Mouse (Mus musculus) CH12.LX (cell line): Measurements from ENCODE around the gene Anapc10. TPM values are rescaled to one million over a fixed set of nuclear protein-coding genes. Genes with fewer than 3 reads are reported as not detected.
"Not testable (repeated sequence)": the region's sequence is repeated elsewhere in the genome, so short reads cannot be mapped to it uniquely, and the experiment has no call there.

Experiments used
- DNase-seq: peaks from one replicate; pipeline ENCODE4 v3.0.0-alpha.2; 2013; ENCODE audit errors: extremely low read depth
- H3K27ac ChIP-seq: 2 replicates; pipeline ENCODE4 v1.5.1; 2012; ENCODE audit warnings: low read depth, mild to moderate bottlenecking, control low read depth, moderate library complexity; ENCODE audit not compliant: insufficient read depth
- H3K27me3 ChIP-seq: replicated peaks from 2 replicates; pipeline ENCODE3; 2012; ENCODE audit warnings: inconsistent platforms
- H3K36me3 ChIP-seq, 2 experiments: replicated peaks in 1 of 2; 2 replicates each; pipeline versions ENCODE3 to v1.6.1; 2012; ENCODE audit warnings: inconsistent platforms in 1 of 2, low read length in 1 of 2, mild to moderate bottlenecking in 1 of 2, mixed read lengths in 1 of 2, moderate library complexity in 1 of 2; ENCODE audit not compliant: control insufficient read depth in 1 of 2, insufficient read depth in 1 of 2
- H3K4me1 ChIP-seq, 2 experiments: 2 replicates each; pipeline ENCODE4 v1.6.1; 2012; ENCODE audit warnings: inconsistent platforms in 1 of 2, moderate library complexity in 1 of 2; ENCODE audit not compliant: insufficient read depth in 2 of 2, control insufficient read depth in 1 of 2
- H3K4me2 ChIP-seq: 2 replicates; pipeline ENCODE4 v1.6.1; 2012; ENCODE audit warnings: low read depth, mild to moderate bottlenecking, control low read depth; ENCODE audit not compliant: poor library complexity, insufficient read depth, severe bottlenecking
- H3K4me3 ChIP-seq, 3 experiments: fragments of 150-350 bp in 1 of 3; sonication (generic) in 1 of 3; replicated peaks in 1 of 3; 2 replicates each; pipeline versions ENCODE3 to v1.5.1; 2011 to 2012; ENCODE audit warnings: low read depth in 2 of 3, low read length in 2 of 3, mild to moderate bottlenecking in 2 of 3, moderate library complexity in 2 of 3, control low read depth in 1 of 3, improper control_type of control experiment in 1 of 3, inconsistent platforms in 1 of 3, mixed read lengths in 1 of 3; ENCODE audit not compliant: poor library complexity in 1 of 3
- H3K79me2 ChIP-seq: replicated peaks from 2 replicates; pipeline ENCODE4 v1.6.1; 2012; ENCODE audit warnings: mild to moderate bottlenecking, moderate library complexity; ENCODE audit not compliant: control insufficient read depth, poor library complexity, insufficient read depth, severe bottlenecking; ENCODE audit errors: extremely low read depth
- H3K9ac ChIP-seq: 2 replicates; pipeline ENCODE4 v1.6.1; 2012; ENCODE audit warnings: low read depth, mild to moderate bottlenecking, control low read depth, moderate library complexity; ENCODE audit not compliant: insufficient read depth
- H3K9me3 ChIP-seq: replicated peaks from 2 replicates; pipeline ENCODE3; 2012; ENCODE audit warnings: low read length, inconsistent platforms, mixed read lengths
- BHLHE40 ChIP-seq: IDR thresholded peaks from 2 replicates; pipeline ENCODE4 v1.6.1; 2011; ENCODE audit warnings: mild to moderate bottlenecking, low read depth, low read length, improper control_type of control experiment
- CHD1 ChIP-seq: IDR thresholded peaks from 2 replicates; pipeline ENCODE4 v1.6.1; 2012; ENCODE audit warnings: low read depth, low read length, improper control_type of control experiment, inconsistent platforms
- CHD2 ChIP-seq: IDR thresholded peaks from 2 replicates; pipeline ENCODE4 v1.6.1; 2011; ENCODE audit warnings: low read length, improper control_type of control experiment
- E2F4 ChIP-seq: IDR thresholded peaks from 2 replicates; pipeline ENCODE4 v1.6.1; 2011; ENCODE audit warnings: low read depth, low read length, improper control_type of control experiment; ENCODE audit not compliant: insufficient replicate concordance
- ETS1 ChIP-seq: conservative IDR thresholded peaks from 2 replicates; pipeline ENCODE4 v1.6.1; 2012; ENCODE audit warnings: low read depth, mild to moderate bottlenecking, inconsistent platforms, low read length, improper control_type of control experiment, moderate library complexity
- GABPA ChIP-seq: IDR thresholded peaks from 2 replicates; pipeline ENCODE4 v1.6.1; 2012; ENCODE audit warnings: low read depth, low read length, improper control_type of control experiment, inconsistent platforms; ENCODE audit not compliant: insufficient replicate concordance
- IRF4 ChIP-seq: IDR thresholded peaks from 2 replicates; pipeline ENCODE4 v1.6.1; 2014; ENCODE audit warnings: low read depth, mild to moderate bottlenecking, inconsistent platforms, low read length, improper control_type of control experiment
- JUN ChIP-seq: IDR thresholded peaks from 2 replicates; pipeline ENCODE4 v1.6.1; 2011; ENCODE audit warnings: low read depth, mild to moderate bottlenecking, low read length, improper control_type of control experiment, moderate library complexity; ENCODE audit not compliant: insufficient read depth
- JUND ChIP-seq: conservative IDR thresholded peaks from 2 replicates; pipeline ENCODE4 v1.6.1; 2011; ENCODE audit warnings: low read depth, low read length, improper control_type of control experiment
- KAT2A ChIP-seq: IDR thresholded peaks from 2 replicates; pipeline ENCODE4 v1.6.1; 2012; ENCODE audit warnings: low read length, improper control_type of control experiment, inconsistent platforms; ENCODE audit not compliant: insufficient replicate concordance
- MAX ChIP-seq: IDR thresholded peaks from 2 replicates; pipeline ENCODE4 v1.6.1; 2011; ENCODE audit warnings: low read length, improper control_type of control experiment
- MAZ ChIP-seq: IDR thresholded peaks from 2 replicates; pipeline ENCODE4 v1.6.1; 2012; ENCODE audit warnings: low read depth, mild to moderate bottlenecking, inconsistent platforms, low read length, improper control_type of control experiment, moderate library complexity
- MEF2A ChIP-seq: IDR thresholded peaks from 2 replicates; pipeline ENCODE4 v1.6.1; 2014; ENCODE audit warnings: low read depth, mild to moderate bottlenecking, inconsistent platforms, low read length, improper control_type of control experiment, borderline replicate concordance
- NELFE ChIP-seq: IDR thresholded peaks from 2 replicates; pipeline ENCODE4 v1.6.1; 2011; ENCODE audit warnings: low read depth, low read length, improper control_type of control experiment
- NRF1 ChIP-seq: IDR thresholded peaks from 2 replicates; pipeline ENCODE4 v1.6.1; 2014; ENCODE audit warnings: low read depth, mild to moderate bottlenecking, inconsistent platforms, low read length, improper control_type of control experiment, moderate library complexity
- PAX5 ChIP-seq: IDR thresholded peaks from 2 replicates; pipeline ENCODE4 v1.6.1; 2012; ENCODE audit warnings: low read length, inconsistent platforms, mixed read lengths
- POLR2A ChIP-seq: IDR thresholded peaks from 2 replicates; pipeline ENCODE4 v1.6.1; 2011; ENCODE audit warnings: low read depth, mild to moderate bottlenecking, improper control_type of control experiment, low read length
- RAD21 ChIP-seq: IDR thresholded peaks from 2 replicates; pipeline ENCODE4 v1.6.1; 2011; ENCODE audit warnings: low read depth, mild to moderate bottlenecking, low read length, improper control_type of control experiment, moderate library complexity
- SIN3A ChIP-seq: IDR thresholded peaks from 2 replicates; pipeline ENCODE4 v1.6.1; 2012; ENCODE audit warnings: low read length, improper control_type of control experiment, inconsistent platforms
- SMC3 ChIP-seq: IDR thresholded peaks from 2 replicates; pipeline ENCODE4 v1.6.1; 2011; ENCODE audit warnings: low read depth, low read length, improper control_type of control experiment
- TBP ChIP-seq: conservative IDR thresholded peaks from 2 replicates; pipeline ENCODE4 v1.6.1; 2011; ENCODE audit warnings: low read depth, low read length, improper control_type of control experiment
- TCF12 ChIP-seq: IDR thresholded peaks from 2 replicates; pipeline ENCODE4 v1.6.1; 2014; ENCODE audit warnings: low read depth, mild to moderate bottlenecking, inconsistent platforms, low read length, improper control_type of control experiment
- UBTF ChIP-seq: IDR thresholded peaks from 2 replicates; pipeline ENCODE4 v1.6.1; 2012; ENCODE audit warnings: low read depth, mild to moderate bottlenecking, inconsistent platforms, low read length, improper control_type of control experiment, moderate library complexity
- USF1 ChIP-seq: IDR thresholded peaks from 2 replicates; pipeline ENCODE4 v1.6.1; 2014; ENCODE audit warnings: low read depth, mild to moderate bottlenecking, inconsistent platforms, low read length, improper control_type of control experiment
- USF2 ChIP-seq: conservative IDR thresholded peaks from 2 replicates; pipeline ENCODE4 v1.6.1; 2011; ENCODE audit warnings: low read depth, low read length, improper control_type of control experiment
- ZKSCAN1 ChIP-seq: IDR thresholded peaks from 2 replicates; pipeline ENCODE4 v1.6.1; 2012; ENCODE audit warnings: low read depth, inconsistent platforms, low read length, improper control_type of control experiment, borderline replicate concordance
- ZMIZ1 ChIP-seq: IDR thresholded peaks from 2 replicates; pipeline ENCODE4 v1.6.1; 2012; ENCODE audit warnings: low read depth, mild to moderate bottlenecking, inconsistent platforms, low read length, improper control_type of control experiment
- ZNF384 ChIP-seq: IDR thresholded peaks from 2 replicates; pipeline ENCODE4 v1.6.1; 2012; ENCODE audit warnings: low read depth, low read length, improper control_type of control experiment, inconsistent platforms
- dilution Hi-C: fragments of 300-500 bp; cut with MboI; formaldehyde crosslinking; loops from 2 replicates; pipeline ENCODE4 v1.14.3; 2020; ENCODE audit warnings: low sequenced_read_pairs; ENCODE audit not compliant: extremely low pct_unique_long_range_greater_than_20kb, extremely low pct_ligation_motif_present
- in situ Hi-C: fragments of 300-500 bp; cut with MboI; formaldehyde crosslinking; loops from 3 replicates; pipeline ENCODE4 v1.14.3; 2019; ENCODE audit warnings: low sequenced_read_pairs, low pct_ligation_motif_present, low pct_unique_long_range_greater_than_20kb, mixed read lengths
- polyA plus RNA-seq: library from polyadenylated mRNA; unstranded; fragments of >175 nt; gene quantifications from 2 replicates; pipeline ENCODE4 v1.2.1, GENCODE M21; 2012; ENCODE audit warnings: low read depth; ENCODE audit not compliant: insufficient read length
- total RNA-seq, 2 experiments: library from RNA; depleted of rRNA; stranded (reverse); fragments of 300-350 nt in 1 of 2; fragments of >200 nt in 1 of 2; gene quantifications; 2 replicates each; pipeline ENCODE4 v1.2.3; 2012 to 2014

Gene Anapc10
- total and polyA plus RNA-seq, 3 experiments: 9.7 to 25.2 (median 22.3) TPM

DNA sequence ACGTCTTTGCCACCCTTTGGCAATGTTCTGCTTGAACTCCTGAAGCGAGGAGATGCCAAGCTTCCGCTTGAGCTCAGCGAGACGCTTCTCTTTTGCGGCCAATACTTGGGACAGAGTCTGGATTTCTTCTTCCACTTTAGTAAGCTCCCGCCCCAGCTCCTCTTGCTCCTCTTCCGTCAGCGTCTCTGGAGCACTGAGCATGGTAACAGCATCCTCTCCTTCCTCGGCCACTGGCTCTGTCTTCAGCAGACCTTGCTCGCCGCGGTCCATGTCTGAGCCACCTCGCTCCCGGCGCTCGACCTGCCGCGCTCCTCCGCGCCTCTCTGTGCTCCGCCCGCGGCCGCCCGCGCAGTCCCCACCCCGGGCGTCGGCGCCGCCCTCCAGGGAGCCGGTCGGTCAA lies 31.1 kb upstream of the Anapc10 start:
- Histone ChIP-seq H3K27ac (no peak overlapping the region), H3K4me2 (no peak overlapping the region), H3K4me3 (no peak overlapping the region), H3K9me3 (no peaks in the 10 kb centered on the region), H3K27me3 (no peaks in the 10 kb centered on the region), H3K36me3 (peaks cover 31 to 73% of the 10 kb centered on the region in 2 experiments), H3K4me1 (no peaks in the 10 kb centered on the region), H3K79me2 (no peaks in the 10 kb centered on the region), H3K9ac (no peak overlapping the region)
- TF ChIP-seq ZNF384: no peak
- no peak for TF ChIP-seq JUND
- TF ChIP-seq IRF4: no peak
- no peak for TF ChIP-seq RAD21
- TF ChIP-seq SIN3A: no peak
- no peak for TF ChIP-seq ETS1
- TF ChIP-seq CHD1: no peak
- no peak for TF ChIP-seq NRF1
- no peak for TF ChIP-seq PAX5
- no peak for TF ChIP-seq MAX
- TF ChIP-seq TCF12: no peak
- no peak for TF ChIP-seq E2F4
- TF ChIP-seq UBTF: no peak
- no peak for TF ChIP-seq KAT2A
- TF ChIP-seq MEF2A: no peak
- TF ChIP-seq ZKSCAN1: no peak
- no peak for TF ChIP-seq CHD2
- TF ChIP-seq JUN: no peak
- TF ChIP-seq MAZ: no peak
- dilution Hi-C loops (no loop called here), in situ Hi-C loops (loop anchor here (25.0 kb wide), 1 partner anchor 1032 kb away; no protein-coding TSS in a partner anchor)
- no peak for DNase-seq

DNA sequence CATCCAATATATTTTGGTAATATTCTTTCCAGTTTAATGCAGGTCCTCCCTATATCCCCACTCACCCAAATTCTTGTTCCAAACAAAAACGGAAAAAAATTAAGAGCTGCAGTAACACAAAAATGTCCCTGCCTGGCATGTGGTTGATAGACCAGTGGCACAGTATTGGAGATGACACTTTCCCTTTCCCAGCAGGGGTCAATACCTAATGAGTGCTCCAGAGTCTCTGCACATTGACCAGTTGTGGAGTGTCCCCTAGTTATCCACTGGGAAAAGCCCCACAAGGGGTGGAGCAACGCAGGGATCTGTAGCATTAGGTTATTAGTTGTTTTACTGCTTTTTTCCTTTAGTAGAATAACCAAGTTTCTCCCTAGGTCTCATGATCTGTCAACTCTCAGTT lies 30.7 kb upstream of the Anapc10 start:
- Histone ChIP-seq H3K79me2 (no peaks in the 10 kb centered on the region), H3K4me3 (no peak overlapping the region), H3K36me3 (peaks cover 33 to 74% of the 10 kb centered on the region in 2 experiments), H3K9ac (no peak overlapping the region), H3K27ac (no peak overlapping the region), H3K4me2 (no peak overlapping the region), H3K4me1 (no peaks in the 10 kb centered on the region), H3K9me3 (no peaks in the 10 kb centered on the region), H3K27me3 (no peaks in the 10 kb centered on the region)
- in situ Hi-C loops (loop anchor here (25.0 kb wide), 1 partner anchor 1031 kb away; no protein-coding TSS in a partner anchor), dilution Hi-C loops (no loop called here)
- TF ChIP-seq ETS1 (no peak), TBP (no peak), USF2 (no peak), ZMIZ1 (no peak), USF1 (no peak), UBTF (no peak), NELFE (no peak), JUN (no peak), POLR2A (no peak; the same call in 1 of the 2 replicates), CHD2 (no peak), NRF1 (no peak), BHLHE40 (no peak), RAD21 (no peak), GABPA (no peak), SMC3 (no peak)
- TF ChIP-seq, all 38 proteins: peak for 0
- DNase-seq: no peak

DNA sequence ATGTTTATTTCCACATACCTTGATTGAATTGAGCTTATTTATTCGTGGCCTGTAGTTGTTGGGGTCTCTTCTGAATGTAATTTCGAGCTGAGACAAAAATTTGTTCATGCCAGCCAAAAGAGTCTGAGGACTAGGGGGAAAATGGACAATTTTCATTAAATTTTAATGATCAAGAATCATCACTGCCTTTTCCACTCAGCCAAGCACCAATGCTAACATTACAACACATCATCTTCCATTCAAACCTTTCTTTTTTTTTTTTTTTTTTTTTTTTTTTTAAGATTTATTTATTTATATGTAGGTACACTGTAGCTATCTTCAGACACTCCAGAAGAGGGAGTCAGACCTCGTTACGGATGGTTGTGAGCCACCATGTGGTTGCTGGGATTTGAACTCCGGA lies 25.7 kb upstream of the Anapc10 start:
- H3K27ac ChIP-seq, dilution Hi-C loops, H3K9ac ChIP-seq, H3K4me2 ChIP-seq, H3K79me2 ChIP-seq, H3K9me3 ChIP-seq, H3K4me3 ChIP-seq, H3K27me3 ChIP-seq, H3K4me1 ChIP-seq, DNase-seq: not testable (repeated sequence)
- in situ Hi-C loops: loop anchor here (25.0 kb wide), 1 partner anchor 1026 kb away; no protein-coding TSS in a partner anchor
- H3K36me3 ChIP-seq: peaks cover 49 to 98% of the 10 kb centered on the region in 2 experiments
